Mouse (Mus musculus): ENCODE results near the gene Samd10. TPM values are rescaled to one million over a fixed set of nuclear protein-coding genes. Genes with fewer than 3 reads are reported as not detected.

Gene Samd10
- polyA plus RNA-seq, 1 experiment from 2014 or later: 9.6 TPM

DNA sequence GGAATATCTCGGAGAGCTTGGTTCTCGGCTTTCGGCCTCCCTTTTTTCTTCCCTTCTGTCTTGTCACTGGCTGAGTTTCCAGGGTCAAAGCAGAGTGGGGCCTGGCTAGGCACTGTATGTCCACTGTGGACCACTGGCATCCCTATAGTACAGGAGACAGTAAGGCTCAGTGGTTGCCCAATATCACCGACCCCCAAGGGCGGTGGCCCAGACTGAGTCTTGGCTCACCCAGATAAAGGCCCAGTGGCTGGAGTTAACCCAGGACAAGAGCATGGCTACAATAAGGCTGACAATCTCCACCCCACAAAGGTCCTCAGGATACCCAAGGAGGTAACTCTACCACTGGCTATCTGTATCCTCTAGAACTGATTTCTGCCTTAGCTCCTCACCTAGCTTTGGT, 8.5 kb downstream of the Samd10 start:
- H3K4me3 ChIP-seq: no peak overlapping the region
- peaks cover 13% of the 10 kb centered on the region for H3K4me1 ChIP-seq (replicated peaks)
- peaks cover 49% of the 10 kb centered on the region for H3K36me3 ChIP-seq
- no peak overlapping the region for H3K9ac ChIP-seq
- no peak overlapping the region for H3K4me2 ChIP-seq
- H3K27ac ChIP-seq: no peak overlapping the region
- 91% methylated on average over 5 of the region's 5 CpGs for WGBS
- H3K9me3 ChIP-seq (replicated peaks): no peaks in the 10 kb centered on the region
- no peak for ATAC-seq (replicated peaks; ENCODE audit: insufficient number of reproducible peaks, insufficient read depth, low FRiP score, low read depth)
- H3K27me3 ChIP-seq: no peaks in the 10 kb centered on the region

DNA sequence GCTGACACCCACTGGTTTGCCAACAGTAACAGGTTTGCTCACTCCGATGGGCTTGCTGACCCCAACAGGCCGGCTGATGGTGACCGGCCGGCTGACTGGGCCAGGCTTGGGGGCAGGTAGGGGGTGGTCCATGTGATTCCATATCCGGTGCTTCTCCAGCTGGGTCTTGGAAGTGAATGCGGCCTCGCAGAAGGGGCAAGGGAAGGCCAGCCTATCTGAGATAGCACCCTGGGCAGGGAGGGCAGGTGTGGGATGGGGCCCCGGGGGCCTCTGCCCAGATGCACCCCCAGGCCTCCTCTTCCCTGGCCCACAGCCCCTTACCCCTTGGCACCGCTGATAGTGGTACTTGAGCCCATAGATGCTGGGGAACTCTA, 9.3 kb downstream of the Samd10 start:
- Histone ChIP-seq H3K4me1 (replicated peaks) (peaks cover 13% of the 10 kb centered on the region), H3K27me3 (no peaks in the 10 kb centered on the region), H3K9ac (no peak overlapping the region), H3K4me3 (no peak overlapping the region), H3K9me3 (replicated peaks) (no peaks in the 10 kb centered on the region), H3K27ac (no peak overlapping the region), H3K36me3 (peaks cover 56% of the 10 kb centered on the region), H3K4me2 (no peak overlapping the region)
- no peak for ATAC-seq (replicated peaks; ENCODE audit: insufficient number of reproducible peaks, insufficient read depth, low FRiP score, low read depth)
- WGBS: 86% methylated on average over 9 of the region's 9 CpGs

DNA sequence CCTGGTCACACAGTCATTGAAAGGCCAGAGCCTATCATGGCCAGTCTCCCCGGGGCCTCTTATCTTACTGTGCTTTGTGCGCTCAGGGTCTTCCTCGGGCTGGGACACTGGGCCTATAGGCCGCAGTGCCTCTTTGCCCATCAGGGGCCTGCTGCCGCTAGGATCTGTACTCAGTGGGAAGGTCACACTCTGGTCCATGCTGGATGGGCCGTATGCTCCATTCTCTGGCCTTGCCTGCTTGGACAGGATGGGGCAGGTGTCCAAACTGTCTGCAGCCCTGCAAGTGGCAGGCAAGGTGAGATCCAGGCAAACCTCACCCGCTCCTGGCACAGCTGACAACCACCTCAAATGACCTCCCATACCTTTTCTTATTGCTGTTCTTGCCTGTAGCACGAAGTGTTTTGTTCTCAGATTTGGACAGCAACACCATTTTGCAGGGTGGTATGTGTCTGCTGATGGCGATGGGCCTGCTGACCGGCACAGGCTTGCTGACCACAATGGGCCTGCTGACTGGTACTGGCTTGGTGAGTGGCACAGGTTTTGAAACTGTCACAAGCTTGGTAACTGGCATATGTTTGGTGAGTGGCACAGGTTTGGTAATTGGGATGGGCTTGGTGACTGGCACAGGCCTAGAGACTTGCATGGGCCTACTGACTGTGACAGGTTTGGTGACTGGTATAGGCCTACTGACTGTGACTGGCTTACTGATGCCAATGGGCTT, 9.8 kb downstream of the Samd10 start:
- H3K27me3 ChIP-seq: no peaks in the 10 kb centered on the region
- H3K9me3 ChIP-seq (replicated peaks): no peaks in the 10 kb centered on the region
- H3K4me1 ChIP-seq (replicated peaks): peaks cover 13% of the 10 kb centered on the region
- no peak for ATAC-seq (replicated peaks; ENCODE audit: insufficient number of reproducible peaks, insufficient read depth, low FRiP score, low read depth)
- H3K9ac ChIP-seq: no peak overlapping the region
- H3K36me3 ChIP-seq: peaks cover 62% of the 10 kb centered on the region
- H3K4me2 ChIP-seq: no peak overlapping the region
- no peak overlapping the region for H3K4me3 ChIP-seq
- no peak overlapping the region for H3K27ac ChIP-seq
- WGBS: 90% methylated on average over 10 of the region's 10 CpGs

DNA sequence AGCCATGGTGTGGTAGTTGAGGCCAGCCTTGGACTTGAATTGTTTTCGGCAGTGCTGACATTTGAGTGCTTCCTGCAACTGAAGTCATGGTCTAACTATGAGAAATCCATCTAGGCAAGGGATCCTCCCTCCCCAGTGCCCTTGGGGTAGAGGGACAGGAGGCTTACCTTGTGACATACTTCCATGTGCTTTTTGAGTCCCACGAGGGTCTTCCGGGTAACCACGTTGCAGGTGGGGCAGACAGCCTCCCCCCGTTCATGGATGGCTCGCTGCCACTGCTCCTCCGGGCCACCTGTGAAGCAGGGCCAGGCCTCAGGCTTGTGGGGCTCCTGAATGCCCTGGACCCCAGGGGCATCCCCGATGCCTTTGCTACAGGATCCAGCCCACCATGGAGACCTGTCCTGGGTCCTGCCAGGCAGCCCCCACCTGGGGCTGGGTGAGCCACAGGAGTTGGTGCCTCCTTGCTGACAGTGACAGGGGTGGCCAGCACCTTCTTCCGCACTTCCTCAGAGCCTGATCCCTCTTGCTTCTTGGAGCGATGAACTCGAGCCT, 10.7 kb downstream of the Samd10 start:
- H3K4me1 ChIP-seq (replicated peaks): peaks cover 13% of the 10 kb centered on the region
- peaks cover 66% of the 10 kb centered on the region for H3K36me3 ChIP-seq

DNA sequence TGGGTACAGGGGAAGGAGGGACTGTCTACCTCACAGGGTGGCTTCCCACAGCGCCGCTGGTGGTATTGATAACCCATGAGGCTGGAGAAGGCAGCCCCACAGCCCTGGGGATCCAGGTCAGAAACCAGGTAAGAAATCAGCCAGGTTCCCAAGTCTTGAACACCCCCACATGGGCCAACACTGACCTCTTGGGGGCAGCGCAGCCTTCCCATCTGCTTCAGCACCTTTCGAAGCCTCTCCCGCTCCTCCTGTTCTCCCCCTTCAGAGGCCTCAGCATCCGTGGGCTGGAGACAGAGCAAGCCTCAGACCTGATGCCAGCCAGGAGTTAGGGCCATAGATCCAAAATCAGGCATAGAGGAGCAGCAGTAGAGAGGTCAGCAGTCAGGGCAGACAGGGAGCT, 11.2 kb downstream of the Samd10 start:
- Histone ChIP-seq H3K9ac (no peak overlapping the region), H3K4me3 (no peak overlapping the region), H3K4me2 (no peak overlapping the region), H3K27me3 (no peaks in the 10 kb centered on the region), H3K9me3 (replicated peaks) (no peaks in the 10 kb centered on the region), H3K27ac (no peak overlapping the region), H3K36me3 (peaks cover 66% of the 10 kb centered on the region), H3K4me1 (replicated peaks) (peaks cover 9% of the 10 kb centered on the region)
- 81% methylated on average over 6 of the region's 6 CpGs for WGBS
- no peak for ATAC-seq (replicated peaks; ENCODE audit: insufficient number of reproducible peaks, insufficient read depth, low FRiP score, low read depth)

More for the DNA sequence above, 10.7 kb downstream of the Samd10 start:
- Histone ChIP-seq H3K9me3 (replicated peaks) (no peaks in the 10 kb centered on the region), H3K4me2 (no peak overlapping the region), H3K9ac (no peak overlapping the region), H3K27me3 (no peaks in the 10 kb centered on the region), H3K27ac (no peak overlapping the region), H3K4me3 (no peak overlapping the region)
- ATAC-seq (replicated peaks; ENCODE audit: insufficient number of reproducible peaks, insufficient read depth, low FRiP score, low read depth): no peak
- WGBS: 89% methylated on average over 11 of the region's 11 CpGs

DNA sequence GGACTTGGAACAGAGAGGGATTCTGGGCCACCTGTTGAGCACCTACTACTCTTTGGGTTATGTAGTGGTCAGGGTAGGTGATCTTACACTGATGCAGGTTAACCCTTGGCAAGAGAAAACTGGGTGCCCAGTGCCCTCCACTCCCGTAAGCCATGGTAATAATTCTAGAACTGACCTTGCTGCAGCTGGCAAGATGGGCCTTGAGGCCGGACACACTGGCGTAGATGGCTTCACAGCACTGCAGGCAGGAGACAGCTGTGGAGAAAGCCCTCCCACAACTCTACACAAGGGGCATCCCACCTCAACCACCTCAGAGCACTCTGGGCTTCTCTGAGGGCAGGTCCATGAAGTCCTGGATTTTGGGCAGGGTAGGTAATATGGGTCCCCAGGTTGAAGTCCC, 12.9 kb downstream of the Samd10 start:
- no peak overlapping the region for H3K4me3 ChIP-seq
- H3K4me1 ChIP-seq (replicated peaks): peaks cover 5% of the 10 kb centered on the region; the same call in 1 of the 2 replicates
- 94% methylated on average over 3 of the region's 3 CpGs for WGBS
- no peak overlapping the region for H3K4me2 ChIP-seq
- no peak overlapping the region for H3K9ac ChIP-seq
- peaks cover 66% of the 10 kb centered on the region for H3K36me3 ChIP-seq
- no peaks in the 10 kb centered on the region for H3K9me3 ChIP-seq (replicated peaks)
- no peak for ATAC-seq (replicated peaks; ENCODE audit: insufficient number of reproducible peaks, insufficient read depth, low FRiP score, low read depth)
- no peaks in the 10 kb centered on the region for H3K27me3 ChIP-seq
- no peak overlapping the region for H3K27ac ChIP-seq

DNA sequence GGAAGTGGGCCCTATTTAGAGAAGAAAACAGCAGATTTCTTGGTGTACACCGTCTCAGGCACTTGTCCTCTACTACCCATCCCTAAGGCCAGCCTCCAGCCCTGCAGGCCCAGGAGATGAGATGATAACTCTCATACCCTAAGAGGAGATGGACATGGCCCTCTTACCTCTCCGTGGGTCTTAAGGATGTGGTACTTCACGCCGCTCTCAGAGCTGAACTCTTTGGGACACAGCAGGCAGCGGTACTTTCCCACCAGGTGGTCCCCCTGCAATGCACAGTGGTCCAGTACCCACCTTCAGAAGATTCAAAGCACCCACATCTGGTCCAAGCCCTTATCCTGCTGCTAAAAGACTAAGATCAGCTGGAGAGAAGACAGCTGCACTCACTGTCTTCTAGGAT, 13.5 kb downstream of the Samd10 start:
- peaks cover 65% of the 10 kb centered on the region for H3K36me3 ChIP-seq
- WGBS: 87% methylated on average over 5 of the region's 5 CpGs
- no peak overlapping the region for H3K4me2 ChIP-seq

DNA sequence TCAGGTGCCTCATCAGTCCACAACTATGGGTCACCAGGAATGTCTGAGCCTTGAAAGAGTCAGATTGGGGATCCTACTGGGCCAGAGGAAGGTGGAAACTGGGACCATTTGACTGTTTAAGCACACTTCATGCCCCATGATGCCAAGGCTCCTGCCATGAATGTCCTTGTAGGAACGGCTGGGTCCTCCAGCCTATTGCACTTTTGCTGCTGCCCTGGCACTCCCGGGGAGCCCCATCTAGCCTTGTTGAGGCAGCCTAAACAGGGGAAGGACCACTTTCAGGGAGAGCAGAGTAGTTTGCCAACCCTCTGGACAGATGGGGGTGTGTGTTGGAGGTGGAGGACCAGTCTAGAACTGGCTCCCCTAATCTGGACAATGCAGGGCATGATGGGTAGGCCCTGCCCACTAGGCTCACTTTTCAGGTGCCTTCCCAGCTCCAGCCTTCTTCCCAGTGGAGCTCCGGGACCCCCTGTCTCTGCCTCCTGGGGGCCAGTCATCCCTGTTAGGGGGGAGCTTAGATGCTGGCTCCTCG, 14.5 kb downstream of the Samd10 start, which contains the start of gene Uckl1:
Gene Uckl1 (minus strand): TSS at position 482 of the 532 bp plus-strand sequence.
- Histone ChIP-seq H3K4me3 (no peak within 1 kb of the TSS), H3K4me1 (replicated peaks) (peaks cover 19% of the 10 kb centered on the region), H3K4me2 (no peak within 1 kb of the TSS), H3K27me3 (no peaks in the 10 kb centered on the region), H3K27ac (no peak within 1 kb of the TSS), H3K9ac (no peak within 1 kb of the TSS), H3K36me3 (peaks cover 56% of the 10 kb centered on the region), H3K9me3 (replicated peaks) (no peaks in the 10 kb centered on the region)
- ATAC-seq (replicated peaks; ENCODE audit: insufficient number of reproducible peaks, insufficient read depth, low FRiP score, low read depth): no peak
- 90% methylated on average over 4 of the region's 4 CpGs for WGBS

More for the DNA sequence above, 13.5 kb downstream of the Samd10 start:
- H3K9me3 ChIP-seq (replicated peaks): no peaks in the 10 kb centered on the region
- ATAC-seq (replicated peaks; ENCODE audit: insufficient number of reproducible peaks, insufficient read depth, low FRiP score, low read depth): no peak
- H3K27me3 ChIP-seq: no peaks in the 10 kb centered on the region
- H3K4me1 ChIP-seq (replicated peaks): peaks cover 8% of the 10 kb centered on the region
- no peak overlapping the region for H3K27ac ChIP-seq
- no peak overlapping the region for H3K4me3 ChIP-seq
- H3K9ac ChIP-seq: no peak overlapping the region

DNA sequence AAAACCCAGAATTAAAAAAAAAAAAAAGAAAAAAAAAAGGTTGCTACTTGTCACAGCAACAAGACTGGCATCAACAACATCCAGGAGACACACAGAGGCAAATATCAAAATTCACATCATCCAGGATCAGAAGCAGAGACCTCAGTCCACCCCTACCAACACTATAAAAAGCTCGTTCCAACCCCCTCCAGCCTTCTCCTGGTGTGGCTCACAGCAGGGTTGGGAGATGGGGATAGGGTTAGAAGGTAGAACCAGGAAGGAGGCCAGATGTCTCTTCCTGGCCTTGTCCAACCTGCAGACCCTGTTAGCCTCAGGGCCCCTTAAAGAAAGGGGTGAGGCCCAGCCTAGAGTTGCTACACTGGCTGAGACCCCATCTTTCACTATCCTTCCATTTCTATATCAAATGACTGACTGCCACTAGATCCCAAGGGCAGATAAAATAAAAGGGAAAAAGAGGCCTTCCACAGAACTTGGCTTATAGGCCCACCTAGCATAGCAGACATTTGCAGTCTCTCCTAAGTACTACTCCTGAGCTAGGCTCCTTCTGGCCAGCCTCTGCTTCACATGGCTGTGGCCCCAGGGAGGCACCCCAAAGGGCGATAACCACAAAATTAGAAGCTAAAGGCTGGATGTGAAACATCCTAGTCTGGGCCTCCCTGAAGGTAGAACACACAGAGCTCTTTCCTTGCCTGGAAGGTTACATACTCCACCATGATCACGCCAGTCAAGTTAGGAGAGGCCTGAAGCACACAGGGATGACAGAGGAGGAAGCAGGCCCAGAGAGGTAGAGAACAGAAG, 15.4 kb downstream of the Samd10 start:
- no peak for ATAC-seq (replicated peaks; ENCODE audit: insufficient number of reproducible peaks, insufficient read depth, low FRiP score, low read depth)
- no peaks in the 10 kb centered on the region for H3K9me3 ChIP-seq (replicated peaks)
- WGBS: 84% methylated on average over 3 of the region's 3 CpGs
- no peak overlapping the region for H3K4me2 ChIP-seq
- no peak overlapping the region for H3K9ac ChIP-seq
- H3K4me1 ChIP-seq (replicated peaks): peaks cover 27% of the 10 kb centered on the region
- H3K4me3 ChIP-seq: no peak overlapping the region
- H3K27me3 ChIP-seq: no peaks in the 10 kb centered on the region
- peaks cover 48% of the 10 kb centered on the region for H3K36me3 ChIP-seq
- no peak overlapping the region for H3K27ac ChIP-seq

DNA sequence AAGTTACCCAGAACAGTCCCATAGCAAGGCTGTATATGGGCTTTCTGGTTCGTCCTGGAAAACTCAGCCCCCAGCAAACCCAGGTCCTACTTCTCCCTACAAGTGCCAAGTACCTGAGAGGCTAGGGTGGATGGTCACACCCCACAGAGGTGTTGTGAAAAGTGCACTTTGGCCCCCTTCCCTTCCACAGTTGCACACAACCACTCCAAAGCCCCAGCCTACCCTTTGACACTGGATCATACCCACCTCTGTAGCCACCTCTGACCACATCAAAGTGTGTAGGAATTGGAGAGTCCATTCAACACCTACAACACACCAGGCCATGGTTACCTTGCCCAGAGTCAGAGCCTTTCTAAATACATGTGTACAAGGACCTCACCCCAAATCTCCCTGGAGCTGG, 16.1 kb downstream of the Samd10 start:
- H3K4me1 ChIP-seq (replicated peaks): peaks cover 34% of the 10 kb centered on the region
- 77% methylated on average over 1 of the region's 1 CpGs for WGBS
- no peak for ATAC-seq (replicated peaks; ENCODE audit: insufficient number of reproducible peaks, insufficient read depth, low FRiP score, low read depth)
- H3K9me3 ChIP-seq (replicated peaks): no peaks in the 10 kb centered on the region
- no peaks in the 10 kb centered on the region for H3K27me3 ChIP-seq
- H3K27ac ChIP-seq: no peak overlapping the region
- no peak overlapping the region for H3K4me2 ChIP-seq
- no peak overlapping the region for H3K4me3 ChIP-seq
- H3K9ac ChIP-seq: no peak overlapping the region
- peaks cover 41% of the 10 kb centered on the region for H3K36me3 ChIP-seq

DNA sequence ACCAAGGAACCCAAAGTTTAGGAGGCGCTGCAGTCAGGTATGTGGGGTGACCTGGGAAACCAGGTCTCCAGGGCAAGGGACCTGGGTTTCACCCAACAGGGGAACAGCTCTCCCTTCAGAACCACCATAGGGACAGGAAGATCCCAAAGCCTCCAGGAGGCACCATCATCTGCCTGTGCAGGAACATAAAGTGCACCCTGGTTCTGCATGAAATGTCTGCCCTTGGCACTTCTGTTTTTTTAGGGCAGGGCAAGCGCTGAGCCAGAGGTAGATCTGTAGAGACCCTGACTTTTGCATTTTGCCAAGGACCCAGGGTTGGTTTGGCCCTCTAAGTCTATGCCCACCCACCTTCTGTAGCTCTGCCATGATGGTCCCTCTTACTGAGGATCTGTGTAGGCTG, 16.7 kb downstream of the Samd10 start:
- Histone ChIP-seq H3K36me3 (peaks cover 36% of the 10 kb centered on the region), H3K27me3 (no peaks in the 10 kb centered on the region), H3K4me3 (peak overlapping the region; percentile 85; the same call in 1 of the 2 replicates), H3K27ac (peak overlapping the region; percentile 97; the same call in 1 of the 2 replicates), H3K9me3 (replicated peaks) (no peaks in the 10 kb centered on the region), H3K4me2 (peak overlapping the region; percentile 90), H3K4me1 (replicated peaks) (peaks cover 39% of the 10 kb centered on the region), H3K9ac (peak overlapping the region; percentile 91; the same call in 1 of the 2 replicates)
- WGBS: 79% methylated on average over 2 of the region's 2 CpGs
- ATAC-seq (replicated peaks; ENCODE audit: insufficient number of reproducible peaks, insufficient read depth, low FRiP score, low read depth): no peak
